Mouse (Mus musculus) heart, embryonic 14.5 days (tissue): ENCODE results near the gene Otud4. TPM values are rescaled to one million over a fixed set of nuclear protein-coding genes. Genes with fewer than 3 reads are reported as not detected.
"Not testable (repeated sequence)": the region's sequence is repeated elsewhere in the genome, so short reads cannot be mapped to it uniquely, and the experiment has no call there.

ENCODE experiments used
- ATAC-seq: fragments of 200-750 bp; cut with Nextera tagmentation; 2 replicates; pipeline ENCODE4 v1.8.0; 2017; ENCODE audit warnings: low read depth, moderate TSS enrichment; ENCODE audit not compliant: insufficient number of reproducible peaks, insufficient read depth, low FRiP score
- H3K27ac ChIP-seq, 2 experiments: fragments of 200-500 bp in 1 of 2; fragments of 300-500 bp in 1 of 2; sonication (generic) in 1 of 2; replicated peaks in 1 of 2; 2 replicates each; pipeline ENCODE4 v1.5.1; 2012 to 2014; ENCODE audit warnings: low read depth in 2 of 2, low read length in 2 of 2, control low read depth in 1 of 2, mild to moderate bottlenecking in 1 of 2, mixed read lengths in 1 of 2; ENCODE audit not compliant: control insufficient read depth in 1 of 2, insufficient read depth in 1 of 2
- H3K27me3 ChIP-seq: fragments of 300-500 bp; sonication (generic); 2 replicates; pipeline ENCODE4 v1.6.1; 2014; ENCODE audit warnings: mild to moderate bottlenecking, low read length, control low read depth; ENCODE audit not compliant: control insufficient read depth, insufficient read depth
- H3K36me3 ChIP-seq: fragments of 300-500 bp; sonication (generic); 2 replicates; pipeline ENCODE4 v1.6.1; 2014; ENCODE audit warnings: mild to moderate bottlenecking, control low read depth, low read length, mixed read lengths; ENCODE audit not compliant: control insufficient read depth, insufficient read depth
- H3K4me1 ChIP-seq, 2 experiments: fragments of 200-500 bp in 1 of 2; fragments of 300-500 bp in 1 of 2; sonication (generic) in 1 of 2; 2 replicates each; pipeline ENCODE4 v1.6.1; 2012 to 2014; ENCODE audit warnings: low read length in 2 of 2, control low read depth in 1 of 2, mixed read lengths in 1 of 2; ENCODE audit not compliant: control insufficient read depth in 2 of 2, insufficient read depth in 2 of 2
- H3K4me2 ChIP-seq: fragments of 300-500 bp; sonication (generic); 2 replicates; pipeline ENCODE4 v1.6.1; 2014; ENCODE audit warnings: mild to moderate bottlenecking, low read length
- H3K4me3 ChIP-seq, 2 experiments: fragments of 200-500 bp in 1 of 2; fragments of 300-500 bp in 1 of 2; sonication (generic) in 1 of 2; 2 replicates each; pipeline ENCODE4 v1.5.1; 2012 to 2014; ENCODE audit warnings: low read length in 2 of 2, mild to moderate bottlenecking in 2 of 2, control low read depth in 1 of 2, low read depth in 1 of 2, moderate library complexity in 1 of 2; ENCODE audit not compliant: control insufficient read depth in 1 of 2, insufficient read depth in 1 of 2
- H3K9ac ChIP-seq: fragments of 300-500 bp; sonication (generic); 2 replicates; pipeline ENCODE4 v1.6.1; 2014; ENCODE audit warnings: mild to moderate bottlenecking, low read length
- H3K9me3 ChIP-seq: fragments of 300-500 bp; sonication (generic); 2 replicates; pipeline ENCODE4 v1.6.1; 2016; ENCODE audit warnings: low read length, control low read depth; ENCODE audit not compliant: control insufficient read depth
- WGBS: fragments of 180-500 bp; shearing (Covaris S2); extraction: QIAGEN DNeasy Blood & Tissue Kit; methylation state at CpG from one replicate; pipeline ENCODE4 v1.1.7; 2014; 5-methylcytosine and 5-hydroxymethylcytosine counted together
- polyA plus RNA-seq: library from polyadenylated mRNA; unstranded; fragments of >200 nt; fragmentation: Nextera tagmentation; extraction: Ambion mirVana; gene quantifications from 2 replicates; pipeline ENCODE4 v1.2.1, GENCODE M21; 2014

The Otud4 gene
- polyA plus RNA-seq: 27.4 and 28.1 TPM in 2 replicates

DNA sequence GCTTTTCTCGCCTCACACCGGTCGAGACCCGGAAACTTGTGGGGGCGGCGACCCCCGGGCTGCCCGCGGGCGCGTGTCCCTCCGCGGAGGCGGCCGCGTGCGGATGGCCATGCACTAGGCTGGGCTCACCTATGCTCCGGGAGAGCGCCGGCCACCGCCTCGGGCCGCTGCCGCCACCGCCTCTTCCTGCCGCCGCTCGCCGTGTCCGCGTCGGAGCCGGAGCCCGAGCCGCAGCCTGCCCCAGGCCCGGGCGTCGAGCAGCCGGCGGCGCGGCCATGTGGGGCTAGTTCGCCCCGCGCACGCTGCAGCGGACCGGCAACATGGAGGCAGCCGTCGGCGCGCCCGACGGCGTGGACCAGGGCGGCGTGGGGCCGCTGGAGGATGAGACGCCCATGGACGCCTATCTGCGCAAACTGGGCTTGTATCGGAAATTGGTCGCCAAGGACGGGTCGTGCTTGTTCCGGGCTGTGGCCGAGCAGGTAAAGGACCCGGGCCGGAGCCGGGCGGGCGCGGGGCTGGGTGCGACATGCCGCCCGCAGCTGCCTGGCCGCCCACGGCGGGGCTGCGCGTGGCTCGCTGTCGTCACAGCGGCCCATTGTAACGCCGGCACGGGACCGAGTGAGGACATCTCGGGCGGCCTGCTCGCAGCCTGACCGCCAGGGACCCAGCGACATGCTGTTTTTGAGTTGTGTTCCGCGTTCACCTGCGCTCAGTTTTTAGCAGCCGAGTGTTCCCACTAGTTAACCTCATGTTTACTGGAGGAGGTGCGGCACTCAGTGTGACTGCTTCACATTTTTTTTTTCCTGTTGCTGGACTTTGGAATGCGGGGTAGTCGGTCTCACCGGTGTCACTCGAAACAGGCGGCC lies at the start of gene Otud4:
TSS of gene Otud4 (plus strand) at position 33 of the 866 bp plus-strand sequence.
- WGBS: under 1% methylated on average over 102 of the region's 103 CpGs

DNA sequence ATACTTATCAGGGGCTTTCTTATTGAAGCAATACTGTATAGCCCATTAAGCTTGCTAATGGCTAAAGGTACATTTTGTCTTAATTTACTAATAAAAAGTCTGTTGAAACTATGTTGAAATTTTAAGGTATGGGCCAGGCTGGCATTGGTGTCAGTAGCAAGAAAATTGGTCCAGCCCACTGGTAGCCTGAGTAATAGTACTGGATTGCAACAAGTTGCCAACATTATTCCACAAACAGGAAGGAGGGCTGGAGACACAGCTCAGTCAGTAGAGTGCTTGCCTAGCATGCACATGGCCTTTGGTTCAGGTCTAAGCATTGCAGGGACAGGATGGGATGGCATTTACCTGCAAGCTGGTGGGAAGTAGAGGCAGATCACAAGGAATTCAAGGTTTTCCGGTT lies 38.5 kb upstream of the Otud4 start:
- no peak overlapping the region for H3K9ac ChIP-seq
- no peak for ATAC-seq
- WGBS: 95% methylated on average over 1 of the region's 1 CpGs

More for the DNA sequence above, at the start of gene Otud4:
- peak within 1 kb of the TSS; percentile 85 to 99 for H3K4me3 ChIP-seq
- H3K9me3 ChIP-seq: peaks cover 3% of the 10 kb centered on the region
- peak within 1 kb of the TSS; percentile 81 for H3K4me2 ChIP-seq
- ATAC-seq: peak; percentile 57
- H3K27ac ChIP-seq: peak within 1 kb of the TSS; percentile 98 to 99
- no peaks in the 10 kb centered on the region for H3K27me3 ChIP-seq
- H3K4me1 ChIP-seq: peaks cover 2 to 14% of the 10 kb centered on the region in 2 experiments
- H3K9ac ChIP-seq: peak within 1 kb of the TSS; percentile 98
- H3K36me3 ChIP-seq: peaks cover 9% of the 10 kb centered on the region

DNA sequence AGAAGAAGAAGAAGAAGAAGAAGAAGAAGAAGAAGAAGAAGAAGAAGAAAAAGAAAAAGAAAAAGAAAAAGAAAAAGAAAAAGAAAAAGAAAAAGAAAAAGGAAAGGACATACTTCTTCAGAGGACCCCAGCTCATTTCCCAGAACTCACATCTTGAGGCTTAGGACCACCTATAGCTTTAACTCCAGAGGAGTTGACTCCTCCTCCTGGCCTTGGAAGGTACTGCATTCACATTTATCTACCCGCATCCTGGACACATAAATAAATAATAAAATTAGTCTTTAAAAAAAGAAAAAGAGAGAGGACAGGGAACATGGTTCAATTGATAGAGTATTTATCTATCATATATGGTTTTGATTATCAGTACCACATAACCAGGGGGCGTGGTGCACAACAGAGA lies 36.2 kb upstream of the Otud4 start:
- not testable (repeated sequence) for H3K36me3 ChIP-seq, H3K27ac ChIP-seq, H3K27me3 ChIP-seq, H3K4me2 ChIP-seq, H3K4me1 ChIP-seq, ATAC-seq, H3K9ac ChIP-seq, H3K4me3 ChIP-seq, H3K9me3 ChIP-seq
- WGBS: 38% methylated on average over 2 of the region's 2 CpGs

More for the DNA sequence above, 38.5 kb upstream of the Otud4 start:
- Histone ChIP-seq H3K4me1 (peaks cover 3% of the 10 kb centered on the region in 2 experiments; a peak in 3 of 4 replicates), H3K4me2 (no peak overlapping the region), H3K27ac (no peak overlapping the region), H3K4me3 (no peak overlapping the region), H3K36me3 (no peaks in the 10 kb centered on the region), H3K27me3 (no peaks in the 10 kb centered on the region), H3K9me3 (no peaks in the 10 kb centered on the region)

DNA sequence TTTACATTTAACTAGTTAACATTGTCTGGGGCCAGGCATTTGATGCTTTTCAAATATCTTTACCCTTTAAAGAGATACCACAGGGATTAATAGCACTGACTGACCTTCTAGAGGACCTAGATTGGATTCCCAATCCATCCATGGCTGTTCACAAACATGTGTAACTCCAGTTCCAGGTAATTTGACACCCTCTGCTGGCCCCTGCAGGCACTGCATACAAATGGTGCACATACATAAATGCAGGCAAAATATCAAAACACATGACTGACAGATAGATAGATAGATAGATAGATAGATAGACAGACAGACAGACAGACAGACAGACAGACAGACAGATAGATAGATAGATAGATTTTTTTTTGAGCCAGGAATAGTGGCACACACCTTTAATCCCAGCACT lies 33.2 kb upstream of the Otud4 start:
- no peak for ATAC-seq
- H3K27ac ChIP-seq: no peak overlapping the region

DNA sequence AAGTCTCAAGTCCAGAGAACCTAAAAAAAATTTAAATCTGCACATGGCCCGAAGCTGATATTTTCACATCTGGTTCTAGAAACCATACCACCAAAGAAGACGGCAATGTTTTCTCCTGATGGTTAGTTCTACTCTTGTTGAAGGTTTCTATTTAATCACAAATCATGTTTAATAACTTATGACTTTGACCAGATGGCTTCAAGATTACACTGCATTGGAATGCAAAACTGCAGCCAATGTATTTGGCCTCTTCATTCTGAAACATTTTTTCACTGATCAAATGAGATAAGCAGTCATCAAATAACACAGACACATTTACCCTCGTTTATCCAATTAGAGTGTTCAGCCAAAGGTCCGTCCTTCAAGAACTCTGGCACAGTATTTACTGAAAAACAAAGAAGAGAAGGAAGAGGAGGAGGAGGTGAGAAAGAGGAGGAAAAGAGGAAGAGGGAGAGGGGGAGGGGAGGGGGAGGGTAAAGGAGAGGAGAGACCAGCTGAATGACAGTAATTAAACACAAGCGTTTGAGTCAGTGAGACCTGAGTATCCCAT lies 32.6 kb upstream of the Otud4 start:
- Histone ChIP-seq H3K36me3 (no peaks in the 10 kb centered on the region), H3K27me3 (no peaks in the 10 kb centered on the region), H3K9ac (no peak overlapping the region), H3K4me2 (no peak overlapping the region), H3K27ac (no peak overlapping the region), H3K4me3 (no peak overlapping the region), H3K4me1 (peaks cover 0 to 12% of the 10 kb centered on the region in 2 experiments; a peak in 2 of 4 replicates), H3K9me3 (no peaks in the 10 kb centered on the region)
- ATAC-seq: no peak
- WGBS: 77% methylated on average over 5 of the region's 5 CpGs

More for the DNA sequence above, 33.2 kb upstream of the Otud4 start:
- no peaks in the 10 kb centered on the region for H3K36me3 ChIP-seq
- H3K4me2 ChIP-seq: no peak overlapping the region
- no peaks in the 10 kb centered on the region for H3K9me3 ChIP-seq
- H3K4me1 ChIP-seq: peaks cover 0 to 12% of the 10 kb centered on the region in 2 experiments; a peak in 2 of 4 replicates
- H3K9ac ChIP-seq: no peak overlapping the region
- no peaks in the 10 kb centered on the region for H3K27me3 ChIP-seq
- no peak overlapping the region for H3K4me3 ChIP-seq

DNA sequence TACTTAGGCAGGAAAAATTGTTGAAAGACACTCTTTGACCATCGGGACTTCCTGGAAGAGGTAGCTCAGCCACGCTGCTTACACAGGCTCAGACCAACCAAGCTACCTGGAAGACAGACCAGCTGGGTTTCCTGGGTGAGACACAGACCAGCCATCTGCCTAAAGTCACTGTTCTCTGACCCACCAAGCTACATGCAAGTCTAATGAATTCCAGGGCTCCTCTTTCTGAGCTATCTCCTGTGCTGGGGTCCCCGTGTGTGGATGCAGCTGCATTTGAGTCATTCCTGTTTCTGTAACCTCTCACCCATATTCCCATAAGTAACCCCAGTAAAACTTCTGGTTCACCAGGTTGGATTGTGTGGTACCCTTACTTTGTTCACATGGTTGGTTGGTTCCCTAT lies 30.7 kb upstream of the Otud4 start:
- Histone ChIP-seq H3K9me3 (no peaks in the 10 kb centered on the region), H3K36me3 (no peaks in the 10 kb centered on the region), H3K4me3 (no peak overlapping the region), H3K4me2 (no peak overlapping the region), H3K27me3 (no peaks in the 10 kb centered on the region), H3K9ac (no peak overlapping the region), H3K27ac (no peak overlapping the region), H3K4me1 (peaks cover 7 to 28% of the 10 kb centered on the region in 2 experiments)
- no peak for ATAC-seq
- 76% methylated on average over 3 of the region's 3 CpGs for WGBS

DNA sequence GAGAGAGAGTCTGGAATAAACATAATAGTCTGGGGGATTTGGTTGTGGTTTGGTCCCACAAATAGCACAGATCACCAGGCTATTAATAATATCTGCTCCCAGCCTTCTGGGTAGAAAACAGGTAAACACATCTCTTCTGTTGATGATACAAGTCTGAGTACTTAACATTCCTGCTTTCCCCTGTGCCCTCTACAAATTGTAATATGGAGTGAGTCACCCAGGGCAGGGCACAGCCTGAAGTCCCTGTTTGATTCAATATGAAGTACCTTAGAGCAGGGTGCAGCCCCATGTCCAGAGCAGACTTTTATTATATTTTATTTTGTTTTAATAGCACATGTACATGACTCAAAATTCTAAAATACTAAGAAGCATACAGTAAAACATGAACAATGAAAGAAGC lies 29.1 kb upstream of the Otud4 start:
- Histone ChIP-seq H3K4me3 (no peak overlapping the region), H3K4me2 (no peak overlapping the region), H3K4me1 (peaks cover 7 to 28% of the 10 kb centered on the region in 2 experiments), H3K27me3 (no peaks in the 10 kb centered on the region), H3K9ac (no peak overlapping the region), H3K9me3 (no peaks in the 10 kb centered on the region), H3K36me3 (no peaks in the 10 kb centered on the region), H3K27ac (peak overlapping the region; percentile 39 to 57; a peak in 3 of 4 replicates)
- ATAC-seq: no peak; the same call in 1 of the 2 replicates
